Mouse (Mus musculus): ENCODE measurements around the gene Gm26657. TPM values are rescaled to one million over a fixed set of nuclear protein-coding genes. Genes with fewer than 3 reads are reported as not detected.

Gene Gm26657
- polyA plus RNA-seq, 1 experiment from 2014 or later, result not detected

- Histone ChIP-seq H3K36me3 (ENCODE audit: control insufficient read depth, insufficient read depth) (no peaks in the 10 kb centered on the region), H3K9ac (replicated peaks; ENCODE audit: low read depth, low read length) (no peak overlapping the region), H3K27ac (ENCODE audit: low read length) (no peak overlapping the region), H3K9me3 (ENCODE audit: control insufficient read depth, low read length) (no peaks in the 10 kb centered on the region), H3K4me2 (ENCODE audit: low read length) (no peak overlapping the region), H3K4me1 (replicated peaks; ENCODE audit: control insufficient read depth, insufficient read depth, low read length) (no peaks in the 10 kb centered on the region), H3K4me3 (replicated peaks; ENCODE audit: low read length) (no peak overlapping the region), H3K27me3 (replicated peaks; ENCODE audit: control insufficient read depth, insufficient read depth, low read length) (no peaks in the 10 kb centered on the region)
- WGBS, result 84% methylated on average over 9 of the region's 9 CpGs
- ATAC-seq, result no peak
These were observed 19.5 kb upstream of the Gm26657 start for GRCm38 (mm10) chr4:56720403-56720802.

- H3K9ac ChIP-seq (replicated peaks; ENCODE audit: low read depth, low read length), result no peak overlapping the region
- H3K36me3 ChIP-seq (ENCODE audit: control insufficient read depth, insufficient read depth), result no peaks in the 10 kb centered on the region
- H3K4me2 ChIP-seq (ENCODE audit: low read length), result no peak overlapping the region
- WGBS, result 32% methylated on average over 3 of the region's 3 CpGs
- no peak overlapping the region for H3K4me3 ChIP-seq (replicated peaks; ENCODE audit: low read length)
- no peak for ATAC-seq
- no peak overlapping the region for H3K27ac ChIP-seq (ENCODE audit: low read length)
- H3K4me1 ChIP-seq (replicated peaks; ENCODE audit: control insufficient read depth, insufficient read depth, low read length), result no peaks in the 10 kb centered on the region
- no peaks in the 10 kb centered on the region for H3K27me3 ChIP-seq (replicated peaks; ENCODE audit: control insufficient read depth, insufficient read depth, low read length)
- no peaks in the 10 kb centered on the region for H3K9me3 ChIP-seq (ENCODE audit: control insufficient read depth, low read length)
These were observed 18.4 kb upstream of the Gm26657 start for GRCm38 (mm10) chr4:56721469-56721868.

DNA sequence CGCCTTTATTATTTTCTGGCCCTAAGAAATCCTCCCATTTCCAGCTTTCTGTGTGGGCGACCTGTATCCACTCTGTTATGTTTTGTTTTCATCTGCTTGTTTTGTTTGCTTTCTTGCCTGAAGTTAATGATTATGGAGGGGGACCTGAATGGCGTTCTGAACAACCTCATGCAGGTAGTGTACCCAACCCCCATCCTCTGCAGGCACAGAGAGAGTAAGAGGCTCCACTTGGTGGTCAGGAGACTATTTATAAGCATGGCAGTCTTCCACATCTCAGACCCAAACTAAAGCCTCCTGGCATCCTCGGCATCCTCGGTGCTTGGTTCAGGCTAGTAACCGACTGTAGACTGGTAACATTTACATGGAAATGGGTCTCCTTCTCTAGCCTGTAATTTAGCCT, 17.5 kb upstream of the Gm26657 start:
- Histone ChIP-seq H3K9me3 (ENCODE audit: control insufficient read depth, low read length) (0 out of 2 replicates have a peak, but pooled peaks cover 4% of the 10 kb centered on the region), H3K4me2 (ENCODE audit: low read length) (no peak overlapping the region), H3K4me1 (replicated peaks; ENCODE audit: control insufficient read depth, insufficient read depth, low read length) (no peaks in the 10 kb centered on the region), H3K27ac (ENCODE audit: low read length) (no peak overlapping the region), H3K27me3 (replicated peaks; ENCODE audit: control insufficient read depth, insufficient read depth, low read length) (no peaks in the 10 kb centered on the region), H3K4me3 (replicated peaks; ENCODE audit: low read length) (no peak overlapping the region), H3K36me3 (ENCODE audit: control insufficient read depth, insufficient read depth) (no peaks in the 10 kb centered on the region), H3K9ac (replicated peaks; ENCODE audit: low read depth, low read length) (no peak overlapping the region)
- WGBS, result 63% methylated on average over 6 of the region's 6 CpGs
- ATAC-seq, result no peak

DNA sequence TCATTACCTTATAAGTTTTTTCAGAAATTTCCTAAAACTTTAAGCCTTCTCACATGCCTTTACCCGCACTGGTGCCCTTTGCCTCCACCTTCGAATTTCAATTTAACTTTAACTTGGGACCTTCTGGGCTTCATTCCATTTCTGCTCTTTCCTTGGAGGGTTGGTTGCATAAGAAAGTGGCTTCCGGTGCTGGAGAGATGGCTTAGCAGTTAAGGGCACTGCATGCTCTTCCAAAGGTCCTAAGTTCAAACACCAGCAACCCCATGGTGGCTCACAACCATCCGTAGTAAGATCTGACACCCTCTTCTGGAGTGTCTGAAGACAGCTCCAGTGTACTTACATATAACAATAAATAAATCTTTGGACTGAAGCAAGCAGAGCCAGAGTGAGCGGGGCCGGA, 16.6 kb upstream of the Gm26657 start:
- Histone ChIP-seq H3K27ac (ENCODE audit: low read length) (no peak overlapping the region), H3K27me3 (replicated peaks; ENCODE audit: control insufficient read depth, insufficient read depth, low read length) (no peaks in the 10 kb centered on the region), H3K4me2 (ENCODE audit: low read length) (no peak overlapping the region), H3K9ac (replicated peaks; ENCODE audit: low read depth, low read length) (no peak overlapping the region), H3K36me3 (ENCODE audit: control insufficient read depth, insufficient read depth) (no peaks in the 10 kb centered on the region), H3K9me3 (ENCODE audit: control insufficient read depth, low read length) (0 out of 2 replicates have a peak, but pooled peaks cover 6% of the 10 kb centered on the region), H3K4me1 (replicated peaks; ENCODE audit: control insufficient read depth, insufficient read depth, low read length) (no peaks in the 10 kb centered on the region), H3K4me3 (replicated peaks; ENCODE audit: low read length) (no peak overlapping the region)
- WGBS, result 94% methylated on average over 6 of the region's 6 CpGs
- no peak for ATAC-seq

- H3K4me3 ChIP-seq (replicated peaks; ENCODE audit: low read length), result no peak overlapping the region
- no peak for ATAC-seq
- 60% methylated on average over 8 of the region's 8 CpGs for WGBS
- no peaks in the 10 kb centered on the region for H3K36me3 ChIP-seq (ENCODE audit: control insufficient read depth, insufficient read depth)
- no peaks in the 10 kb centered on the region for H3K27me3 ChIP-seq (replicated peaks; ENCODE audit: control insufficient read depth, insufficient read depth, low read length)
- H3K9me3 ChIP-seq (ENCODE audit: control insufficient read depth, low read length), result 0 out of 2 replicates have a peak, but pooled peaks cover 6% of the 10 kb centered on the region
- H3K4me2 ChIP-seq (ENCODE audit: low read length), result no peak overlapping the region
- H3K9ac ChIP-seq (replicated peaks; ENCODE audit: low read depth, low read length), result no peak overlapping the region
- H3K4me1 ChIP-seq (replicated peaks; ENCODE audit: control insufficient read depth, insufficient read depth, low read length), result no peaks in the 10 kb centered on the region
- H3K27ac ChIP-seq (ENCODE audit: low read length), result no peak overlapping the region
These were observed 14.0 kb upstream of the Gm26657 start for GRCm38 (mm10) chr4:56725839-56726238.

- no peak overlapping the region for H3K4me2 ChIP-seq (ENCODE audit: low read length)
- H3K27me3 ChIP-seq (replicated peaks; ENCODE audit: control insufficient read depth, insufficient read depth, low read length), result no peaks in the 10 kb centered on the region
- no peak for ATAC-seq
- no peak overlapping the region for H3K9ac ChIP-seq (replicated peaks; ENCODE audit: low read depth, low read length)
- WGBS, result 96% methylated on average over 20 of the region's 20 CpGs
- no peak overlapping the region for H3K4me3 ChIP-seq (replicated peaks; ENCODE audit: low read length)
- H3K36me3 ChIP-seq (ENCODE audit: control insufficient read depth, insufficient read depth), result peaks cover 8% of the 10 kb centered on the region
- H3K27ac ChIP-seq (ENCODE audit: low read length), result no peak overlapping the region
- no peaks in the 10 kb centered on the region for H3K4me1 ChIP-seq (replicated peaks; ENCODE audit: control insufficient read depth, insufficient read depth, low read length)
- no peaks in the 10 kb centered on the region for H3K9me3 ChIP-seq (ENCODE audit: control insufficient read depth, low read length)
These were observed 741 bp downstream of the Gm26657 start for GRCm38 (mm10) chr4:56740611-56741010.

- Histone ChIP-seq H3K27me3 (replicated peaks; ENCODE audit: control insufficient read depth, insufficient read depth, low read length) (no peaks in the 10 kb centered on the region), H3K9ac (replicated peaks; ENCODE audit: low read depth, low read length) (no peak within 1 kb of the TSS), H3K4me3 (replicated peaks; ENCODE audit: low read length) (no peak within 1 kb of the TSS), H3K36me3 (ENCODE audit: control insufficient read depth, insufficient read depth) (peaks cover 8% of the 10 kb centered on the region), H3K9me3 (ENCODE audit: control insufficient read depth, low read length) (no peaks in the 10 kb centered on the region), H3K4me2 (ENCODE audit: low read length) (no peak within 1 kb of the TSS), H3K27ac (ENCODE audit: low read length) (no peak within 1 kb of the TSS), H3K4me1 (replicated peaks; ENCODE audit: control insufficient read depth, insufficient read depth, low read length) (no peaks in the 10 kb centered on the region)
- 92% methylated on average over 13 of the region's 13 CpGs for WGBS
- ATAC-seq, result no peak
These were observed 1.2 kb downstream of the Gm26657 start, which contains the start of gene Actl7b for GRCm38 (mm10) chr4:56741041-56741493. TSS of gene Actl7b (minus strand) at chr4:56741443.

- no peak overlapping the region for H3K9ac ChIP-seq (replicated peaks; ENCODE audit: low read depth, low read length)
- no peak overlapping the region for H3K4me2 ChIP-seq (ENCODE audit: low read length)
- no peak overlapping the region for H3K27ac ChIP-seq (ENCODE audit: low read length)
- H3K9me3 ChIP-seq (ENCODE audit: control insufficient read depth, low read length), result no peaks in the 10 kb centered on the region
- WGBS, result 87% methylated on average over 4 of the region's 4 CpGs
- no peak overlapping the region for H3K4me3 ChIP-seq (replicated peaks; ENCODE audit: low read length)
- peaks cover 8% of the 10 kb centered on the region for H3K36me3 ChIP-seq (ENCODE audit: control insufficient read depth, insufficient read depth)
- H3K4me1 ChIP-seq (replicated peaks; ENCODE audit: control insufficient read depth, insufficient read depth, low read length), result no peaks in the 10 kb centered on the region
- no peak for ATAC-seq
- H3K27me3 ChIP-seq (replicated peaks; ENCODE audit: control insufficient read depth, insufficient read depth, low read length), result no peaks in the 10 kb centered on the region
These were observed 2.8 kb downstream of the Gm26657 start for GRCm38 (mm10) chr4:56742698-56743097.

- Histone ChIP-seq H3K9me3 (ENCODE audit: control insufficient read depth, low read length) (no peaks in the 10 kb centered on the region), H3K4me3 (replicated peaks; ENCODE audit: low read length) (no peak within 1 kb of the TSS), H3K36me3 (ENCODE audit: control insufficient read depth, insufficient read depth) (peaks cover 8% of the 10 kb centered on the region), H3K9ac (replicated peaks; ENCODE audit: low read depth, low read length) (no peak within 1 kb of the TSS), H3K27me3 (replicated peaks; ENCODE audit: control insufficient read depth, insufficient read depth, low read length) (no peaks in the 10 kb centered on the region), H3K4me2 (ENCODE audit: low read length) (no peak within 1 kb of the TSS), H3K27ac (ENCODE audit: low read length) (no peak within 1 kb of the TSS), H3K4me1 (replicated peaks; ENCODE audit: control insufficient read depth, insufficient read depth, low read length) (no peaks in the 10 kb centered on the region)
- no peak for ATAC-seq
- WGBS, result 95% methylated on average over 21 of the region's 21 CpGs
These were observed 3.7 kb downstream of the Gm26657 start, which contains the start of gene Actl7a for GRCm38 (mm10) chr4:56743363-56744195. TSS of gene Actl7a (plus strand) at chr4:56743413.
